Mouse (Mus musculus): ENCODE measurements around the gene Tbc1d32. TPM values are rescaled to one million over a fixed set of nuclear protein-coding genes. Genes with fewer than 3 reads are reported as not detected.

Tbc1d32 gene
- total RNA-seq, 2 experiments from 2014 or later: 1.1 to 1.3 TPM

Other genes starting within 250 kb of the Tbc1d32 start
- gene Msl3l2, start 121.8 kb downstream of the Tbc1d32 start, total RNA-seq (2021): 1 to 10 TPM in 1 of 2 experiments, under 1 TPM in 1; 0.47 to 1.1 TPM
- 1 to 10 TPM; 9.3 to 9.6 TPM for gene Gja1, start 148.6 kb upstream of the Tbc1d32 start, total RNA-seq (2021)

All from gastrocnemius, postnatal 36 days (tissue).